Mouse (Mus musculus) subcutaneous adipose tissue, adult 2 months (tissue): ENCODE results near the gene Rrp8. TPM values are rescaled to one million over a fixed set of nuclear protein-coding genes. Genes with fewer than 3 reads are reported as not detected.

ENCODE experiments used
- polyA plus RNA-seq: library from polyadenylated mRNA; depleted of rRNA; stranded (reverse); fragments of >200 nt; gene quantifications from 2 replicates; pipeline ENCODE4 v1.2.3, GENCODE M21; 2012; ENCODE audit warnings: low replicate concordance; rRNA removed

Rrp8 gene
- 7.1 and 17.7 TPM in 2 replicates for polyA plus RNA-seq

GRCm38 (mm10) chr7:105736911-105737521, at the start of gene Rrp8:
Rrp8 (minus strand) TSS chr7:105737385.

GRCm38 (mm10) chr7:105751491-105752433, 14.6 kb upstream of the Rrp8 start, which contains the start of gene Tpp1:
Tpp1 (minus strand) TSS chr7:105752235.

GRCm38 (mm10) chr7:105743926-105744590, 6.9 kb upstream of the Rrp8 start, which contains the start of gene Taf10:
Taf10 (minus strand) TSS chr7:105744361.

GRCm38 (mm10) chr7:105736264-105736901, 802 bp downstream of the Rrp8 start, which contains the start of gene Ilk:
Ilk (plus strand) TSS chr7:105736592.

Other genes starting within 250 kb of the Rrp8 start
- gene Smpd1, start 183.0 kb downstream of the Rrp8 start, polyA plus RNA-seq = 69.4 and 120 TPM in 2 replicates
- gene Apbb1, start 155.7 kb downstream of the Rrp8 start, polyA plus RNA-seq = 23.1 and 46.3 TPM in 2 replicates
- 1.4 and 2.3 TPM in 2 replicates for gene Hpx, start 137.2 kb downstream of the Rrp8 start, polyA plus RNA-seq
- 69.2 and 93.7 TPM in 2 replicates for gene Trim3, start 103.8 kb downstream of the Rrp8 start, polyA plus RNA-seq
- 154 and 177 TPM in 2 replicates for gene Timm10b, start 97.3 kb downstream of the Rrp8 start, polyA plus RNA-seq
- gene Arfip2, start 97.0 kb downstream of the Rrp8 start, polyA plus RNA-seq = 68.0 and 108 TPM in 2 replicates
- 195 and 229 TPM in 2 replicates for gene Gm45799, start 96.8 kb downstream of the Rrp8 start, polyA plus RNA-seq
- 5.2 and 6.3 TPM in 2 replicates for gene Dnhd1, start 86.6 kb downstream of the Rrp8 start, polyA plus RNA-seq
- 295 and 396 TPM in 2 replicates for gene Ilk, start 793 bp downstream of the Rrp8 start, polyA plus RNA-seq
- 340 and 367 TPM in 2 replicates for gene Taf10, start 7.0 kb upstream of the Rrp8 start, polyA plus RNA-seq
- 195 and 230 TPM in 2 replicates for gene Tpp1, start 14.8 kb upstream of the Rrp8 start, polyA plus RNA-seq
- gene Dchs1, start 50.3 kb upstream of the Rrp8 start, polyA plus RNA-seq = 10.7 and 45.1 TPM in 2 replicates
- gene Mrpl17, start 73.7 kb upstream of the Rrp8 start, polyA plus RNA-seq = 331 and 380 TPM in 2 replicates
- 4.5 and 10.3 TPM in 2 replicates for gene Gm4070, start 216.6 kb upstream of the Rrp8 start, polyA plus RNA-seq